Mouse (Mus musculus) midbrain, embryonic 13.5 days (tissue): ENCODE data around the gene Olfr1441. TPM values are rescaled to one million over a fixed set of nuclear protein-coding genes. Genes with fewer than 3 reads are reported as not detected.

Experiments used
- ATAC-seq: fragments of 200-750 bp; cut with Nextera tagmentation; 2 replicates; pipeline ENCODE4 v1.8.0; 2017; ENCODE audit warnings: mild to moderate bottlenecking, moderate TSS enrichment, moderate library complexity
- H3K27ac ChIP-seq: fragments of 300-500 bp; sonication (generic); 2 replicates; pipeline ENCODE4 v1.5.1; 2015; ENCODE audit warnings: inconsistent platforms, mild to moderate bottlenecking, moderate library complexity
- H3K27me3 ChIP-seq: fragments of 300-500 bp; sonication (generic); 2 replicates; pipeline ENCODE4 v1.6.1; 2015; ENCODE audit warnings: mild to moderate bottlenecking, inconsistent platforms
- H3K36me3 ChIP-seq: fragments of 300-500 bp; sonication (generic); 2 replicates; pipeline ENCODE4 v1.6.1; 2015; ENCODE audit warnings: mild to moderate bottlenecking, inconsistent platforms
- H3K4me1 ChIP-seq: fragments of 300-500 bp; sonication (generic); replicated peaks from 2 replicates; pipeline ENCODE4 v1.6.1; 2015; ENCODE audit warnings: inconsistent platforms
- H3K4me2 ChIP-seq: fragments of 300-500 bp; sonication (generic); replicated peaks from 2 replicates; pipeline ENCODE4 v1.6.1; 2015; ENCODE audit warnings: moderate library complexity, mild to moderate bottlenecking, inconsistent platforms
- H3K4me3 ChIP-seq: fragments of 300-500 bp; sonication (generic); replicated peaks from 2 replicates; pipeline ENCODE4 v1.5.1; 2015; ENCODE audit warnings: mild to moderate bottlenecking, inconsistent platforms
- H3K9ac ChIP-seq: fragments of 300-500 bp; sonication (generic); replicated peaks from 2 replicates; pipeline ENCODE4 v1.6.1; 2015; ENCODE audit warnings: mild to moderate bottlenecking, inconsistent platforms
- H3K9me3 ChIP-seq: fragments of 300-500 bp; sonication (generic); 2 replicates; pipeline ENCODE4 v1.6.1; 2016; ENCODE audit warnings: mild to moderate bottlenecking, inconsistent platforms
- WGBS: fragments of 180-500 bp; shearing (Covaris S2); methylation state at CpG from one replicate; pipeline ENCODE4 v1.1.7; 2015; 5-methylcytosine and 5-hydroxymethylcytosine counted together
- polyA plus RNA-seq: library from polyadenylated mRNA; unstranded; fragments of >200 nt; fragmentation: Nextera tagmentation; extraction: Ambion mirVana; gene quantifications from 2 replicates; pipeline ENCODE4 v1.2.1, GENCODE M21; 2015

Olfr1441 gene
- not detected in 2 replicates for polyA plus RNA-seq

GRCm38 (mm10) chr19:12417361-12417760 lies at the start of gene Olfr1441:
Gene Olfr1441 (plus strand): TSS chr19:12417433.
- Histone ChIP-seq H3K9ac (no peak within 1 kb of the TSS), H3K4me1 (no peaks in the 10 kb centered on the region), H3K4me3 (no peak within 1 kb of the TSS), H3K27ac (no peak within 1 kb of the TSS), H3K4me2 (no peak within 1 kb of the TSS), H3K27me3 (no peaks in the 10 kb centered on the region), H3K36me3 (no peaks in the 10 kb centered on the region), H3K9me3 (no peaks in the 10 kb centered on the region)
- ATAC-seq = no peak

- Histone ChIP-seq H3K9me3 (no peaks in the 10 kb centered on the region), H3K4me3 (no peak overlapping the region), H3K36me3 (no peaks in the 10 kb centered on the region), H3K27me3 (no peaks in the 10 kb centered on the region), H3K27ac (no peak overlapping the region), H3K9ac (no peak overlapping the region), H3K4me2 (no peak overlapping the region), H3K4me1 (no peaks in the 10 kb centered on the region)
- ATAC-seq = no peak
- WGBS = 78% methylated on average over 3 of the region's 3 CpGs
Measured at GRCm38 (mm10) chr19:12373004-12373403, 44.2 kb upstream of the Olfr1441 start.

- no peak overlapping the region for H3K27ac ChIP-seq
- H3K4me1 ChIP-seq = no peaks in the 10 kb centered on the region
- no peak overlapping the region for H3K9ac ChIP-seq
- no peak overlapping the region for H3K4me3 ChIP-seq
- no peak for ATAC-seq
- H3K4me2 ChIP-seq = no peak overlapping the region
- no peaks in the 10 kb centered on the region for H3K27me3 ChIP-seq
- WGBS = 76% methylated on average over 2 of the region's 2 CpGs
- no peaks in the 10 kb centered on the region for H3K36me3 ChIP-seq
- H3K9me3 ChIP-seq = no peaks in the 10 kb centered on the region
Measured at GRCm38 (mm10) chr19:12374465-12375025, 42.7 kb upstream of the Olfr1441 start.

- Histone ChIP-seq H3K36me3 (no peaks in the 10 kb centered on the region), H3K4me3 (no peak within 1 kb of the TSS), H3K9ac (no peak within 1 kb of the TSS), H3K9me3 (no peaks in the 10 kb centered on the region), H3K27me3 (no peaks in the 10 kb centered on the region), H3K4me2 (no peak within 1 kb of the TSS), H3K4me1 (no peaks in the 10 kb centered on the region), H3K27ac (no peak within 1 kb of the TSS)
- ATAC-seq = no peak
- 82% methylated on average over 2 of the region's 2 CpGs for WGBS
Measured at GRCm38 (mm10) chr19:12386979-12387378, 30.3 kb upstream of the Olfr1441 start, which contains the start of gene Olfr1440. Gene Olfr1440 (plus strand): TSS chr19:12387279.

GRCm38 (mm10) chr19:12413737-12414136 lies 3.5 kb upstream of the Olfr1441 start:
- H3K9me3 ChIP-seq = no peaks in the 10 kb centered on the region
- no peaks in the 10 kb centered on the region for H3K36me3 ChIP-seq
- no peaks in the 10 kb centered on the region for H3K4me1 ChIP-seq
- no peak overlapping the region for H3K4me2 ChIP-seq
- no peak overlapping the region for H3K27ac ChIP-seq
- H3K4me3 ChIP-seq = no peak overlapping the region
- no peaks in the 10 kb centered on the region for H3K27me3 ChIP-seq
- no peak for ATAC-seq
- H3K9ac ChIP-seq = no peak overlapping the region

GRCm38 (mm10) chr19:12418312-12418711 lies 1.1 kb downstream of the Olfr1441 start:
- H3K9me3 ChIP-seq = no peaks in the 10 kb centered on the region
- H3K27me3 ChIP-seq = no peaks in the 10 kb centered on the region
- H3K4me1 ChIP-seq = no peaks in the 10 kb centered on the region
- no peak overlapping the region for H3K4me3 ChIP-seq
- H3K27ac ChIP-seq = no peak overlapping the region
- ATAC-seq = no peak
- no peak overlapping the region for H3K4me2 ChIP-seq
- WGBS = 89% methylated on average over 3 of the region's 3 CpGs
- no peaks in the 10 kb centered on the region for H3K36me3 ChIP-seq
- no peak overlapping the region for H3K9ac ChIP-seq

- Histone ChIP-seq H3K27ac (no peak overlapping the region), H3K27me3 (no peaks in the 10 kb centered on the region), H3K4me3 (no peak overlapping the region), H3K4me1 (no peaks in the 10 kb centered on the region), H3K36me3 (no peaks in the 10 kb centered on the region), H3K9me3 (no peaks in the 10 kb centered on the region), H3K4me2 (no peak overlapping the region), H3K9ac (no peak overlapping the region)
- ATAC-seq = no peak
- 84% methylated on average over 6 of the region's 6 CpGs for WGBS
Measured at GRCm38 (mm10) chr19:12420555-12420954, 3.3 kb downstream of the Olfr1441 start.

- no peaks in the 10 kb centered on the region for H3K4me1 ChIP-seq
- no peaks in the 10 kb centered on the region for H3K27me3 ChIP-seq
- H3K9me3 ChIP-seq = no peaks in the 10 kb centered on the region
- H3K4me3 ChIP-seq = no peak overlapping the region
- no peak overlapping the region for H3K9ac ChIP-seq
- 94% methylated on average over 1 of the region's 1 CpGs for WGBS
- ATAC-seq = no peak
- H3K36me3 ChIP-seq = no peaks in the 10 kb centered on the region
- no peak overlapping the region for H3K4me2 ChIP-seq
- H3K27ac ChIP-seq = no peak overlapping the region
Measured at GRCm38 (mm10) chr19:12421680-12422079, 4.4 kb downstream of the Olfr1441 start.

- no peaks in the 10 kb centered on the region for H3K9me3 ChIP-seq
- 97% methylated on average over 5 of the region's 5 CpGs for WGBS
- ATAC-seq = no peak
- H3K27me3 ChIP-seq = no peaks in the 10 kb centered on the region
- no peak overlapping the region for H3K4me2 ChIP-seq
- H3K4me1 ChIP-seq = no peaks in the 10 kb centered on the region
- no peaks in the 10 kb centered on the region for H3K36me3 ChIP-seq
- H3K4me3 ChIP-seq = no peak overlapping the region
- no peak overlapping the region for H3K9ac ChIP-seq
- H3K27ac ChIP-seq = no peak overlapping the region
Measured at GRCm38 (mm10) chr19:12427101-12427500, 9.9 kb downstream of the Olfr1441 start.

GRCm38 (mm10) chr19:12427605-12428004 lies 10.4 kb downstream of the Olfr1441 start, which contains the start of gene Pfpl:
Gene Pfpl (plus strand): TSS chr19:12427905.
- no peaks in the 10 kb centered on the region for H3K27me3 ChIP-seq
- 93% methylated on average over 6 of the region's 6 CpGs for WGBS

GRCm38 (mm10) chr19:12433033-12433432 lies 15.8 kb downstream of the Olfr1441 start:
- Histone ChIP-seq H3K9ac (no peak overlapping the region), H3K27me3 (no peaks in the 10 kb centered on the region), H3K4me1 (no peaks in the 10 kb centered on the region), H3K4me3 (no peak overlapping the region), H3K9me3 (no peaks in the 10 kb centered on the region), H3K36me3 (no peaks in the 10 kb centered on the region), H3K4me2 (no peak overlapping the region), H3K27ac (no peak overlapping the region)
- 3% methylated on average over 2 of the region's 2 CpGs for WGBS
- ATAC-seq = peak; percentile 65; the same call in 1 of the 2 replicates

More at GRCm38 (mm10) chr19:12427605-12428004, 10.4 kb downstream of the Olfr1441 start, which contains the start of gene Pfpl:
- no peak within 1 kb of the TSS for H3K9ac ChIP-seq
- no peak within 1 kb of the TSS for H3K4me2 ChIP-seq
- H3K9me3 ChIP-seq = no peaks in the 10 kb centered on the region
- ATAC-seq = no peak
- no peaks in the 10 kb centered on the region for H3K36me3 ChIP-seq
- no peak within 1 kb of the TSS for H3K4me3 ChIP-seq
- no peak within 1 kb of the TSS for H3K27ac ChIP-seq
- H3K4me1 ChIP-seq = no peaks in the 10 kb centered on the region

- no peak for ATAC-seq
- Histone ChIP-seq H3K27me3 (no peaks in the 10 kb centered on the region), H3K4me2 (no peak overlapping the region), H3K4me1 (no peaks in the 10 kb centered on the region), H3K4me3 (no peak overlapping the region), H3K9ac (no peak overlapping the region), H3K36me3 (no peaks in the 10 kb centered on the region), H3K27ac (no peak overlapping the region), H3K9me3 (no peaks in the 10 kb centered on the region)
- WGBS = 88% methylated on average over 4 of the region's 4 CpGs
Measured at GRCm38 (mm10) chr19:12435011-12435416, 17.8 kb downstream of the Olfr1441 start.
